Mouse (Mus musculus): Measurements from ENCODE around the gene 1700010B08Rik.

DNA sequence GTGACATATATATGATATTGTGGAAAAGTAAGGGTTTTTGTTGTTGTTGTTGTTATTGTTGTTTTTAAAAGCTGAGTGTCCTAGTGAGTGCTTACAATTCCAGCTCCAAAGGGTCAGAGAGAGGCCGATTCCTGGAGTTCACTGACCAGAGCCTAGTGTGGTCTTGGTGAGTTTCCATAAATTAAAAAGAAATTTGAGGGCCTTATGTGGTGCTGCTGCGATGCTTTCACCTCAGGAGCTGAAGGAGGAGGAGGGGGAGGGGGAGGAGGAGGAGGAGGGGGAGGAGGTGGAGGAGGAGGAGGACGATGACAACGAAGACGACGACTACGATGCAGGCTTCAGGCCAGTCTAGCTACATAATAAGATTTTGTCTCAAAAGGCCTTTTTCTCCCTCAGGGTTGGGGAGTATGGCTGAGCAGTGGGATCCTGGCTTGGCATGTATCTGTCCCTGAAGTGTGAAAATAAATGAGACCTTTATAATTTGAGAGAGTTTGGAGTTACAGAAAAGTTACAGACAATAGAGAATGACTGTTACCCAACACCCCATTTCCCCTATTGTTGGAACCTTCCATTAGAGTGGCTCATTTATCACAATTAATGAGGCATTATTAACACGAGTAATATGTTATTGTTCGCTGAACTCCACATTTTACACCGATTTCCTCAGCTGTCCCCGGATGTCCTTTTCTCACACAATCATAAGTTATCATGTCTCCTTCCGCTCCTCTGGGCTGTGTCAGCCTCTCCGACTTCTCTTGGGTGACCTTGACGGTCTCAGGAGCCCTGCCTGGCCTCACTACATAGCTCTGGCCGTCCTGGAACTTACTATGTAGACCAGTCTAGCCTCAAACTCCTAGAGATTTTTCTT, 6.0 kb downstream of the 1700010B08Rik start:
- no peak for TF ChIP-seq EP300 (IDR thresholded peaks at IDR 0.05; ENCODE audit: insufficient read depth, low read depth, low read length)
- TF ChIP-seq POLR2A (IDR thresholded peaks at IDR 0.05; ENCODE audit: insufficient read depth, low read depth, low read length) = no peak

Data from heart, adult 2 months (tissue).